Mouse (Mus musculus): ENCODE measurements around the gene Hist2h4.
"Not testable (repeated sequence)": the region's sequence is repeated elsewhere in the genome, so short reads cannot be mapped to it uniquely, and the experiment has no call there.

Gene Hist2h4

GRCm38 (mm10) chr3:96245003-96245886 lies 17.9 kb downstream of the Hist2h4 start, which contains the start of gene Hist2h2aa1:
Gene Hist2h2aa1 (plus strand): TSS chr3:96245497.
- DNase-seq = peak; percentile 80

- DNase-seq = no peak
These were observed 19.1 kb downstream of the Hist2h4 start for GRCm38 (mm10) chr3:96243921-96244572.

GRCm38 (mm10) chr3:96240799-96241197 lies 22.3 kb downstream of the Hist2h4 start:
- no peak for DNase-seq

- peak; percentile 90 for DNase-seq
These were observed 22.9 kb downstream of the Hist2h4 start, which contains the start of gene Hist2h2aa2 for GRCm38 (mm10) chr3:96239949-96240798. Gene Hist2h2aa2 (minus strand): TSS chr3:96240276.

GRCm38 (mm10) chr3:96238954-96239793 lies 23.9 kb downstream of the Hist2h4 start, which contains the start of gene Hist2h3c2:
Gene Hist2h3c2 (minus strand): TSS chr3:96239127.
- not testable (repeated sequence) for DNase-seq

- no peak for DNase-seq
These were observed 25.1 kb downstream of the Hist2h4 start for GRCm38 (mm10) chr3:96237904-96238511.

- no peak for DNase-seq
These were observed 25.7 kb downstream of the Hist2h4 start for GRCm38 (mm10) chr3:96237335-96237903.

- DNase-seq = no peak
These were observed 26.2 kb downstream of the Hist2h4 start for GRCm38 (mm10) chr3:96236834-96237334.

- no peak for DNase-seq
These were observed 27.3 kb downstream of the Hist2h4 start for GRCm38 (mm10) chr3:96235836-96236235.

GRCm38 (mm10) chr3:96234914-96235313 lies 28.2 kb downstream of the Hist2h4 start:
- no peak for DNase-seq

- DNase-seq = no peak
These were observed 31.4 kb downstream of the Hist2h4 start for GRCm38 (mm10) chr3:96231758-96232120.

- DNase-seq = no peak
These were observed 32.0 kb downstream of the Hist2h4 start for GRCm38 (mm10) chr3:96230910-96231757.

- DNase-seq = no peak
These were observed 32.7 kb downstream of the Hist2h4 start for GRCm38 (mm10) chr3:96230404-96230803.

- DNase-seq = no peak
These were observed 34.3 kb downstream of the Hist2h4 start for GRCm38 (mm10) chr3:96228828-96229227.

- DNase-seq = no peak
These were observed 36.1 kb downstream of the Hist2h4 start for GRCm38 (mm10) chr3:96226695-96227648.

- DNase-seq = no peak
These were observed 37.7 kb downstream of the Hist2h4 start for GRCm38 (mm10) chr3:96225421-96225820.

- DNase-seq = no peak
These were observed 40.3 kb downstream of the Hist2h4 start for GRCm38 (mm10) chr3:96222774-96223173.

GRCm38 (mm10) chr3:96221640-96222038 lies 41.5 kb downstream of the Hist2h4 start:
- DNase-seq = no peak

All from right cerebral cortex, postnatal 14 days (tissue).